Mouse (Mus musculus) lung, embryonic 15.5 days (tissue): ENCODE results near the gene Glp2r. TPM values are rescaled to one million over a fixed set of nuclear protein-coding genes. Genes with fewer than 3 reads are reported as not detected.

Experiments used
- ATAC-seq: fragments of 200-750 bp; cut with Nextera tagmentation; 2 replicates; pipeline ENCODE4 v1.8.0; 2017; ENCODE audit warnings: moderate number of reproducible peaks, borderline replicate concordance; ENCODE audit not compliant: low FRiP score, low TSS enrichment; ENCODE audit errors: extremely low read depth
- H3K27ac ChIP-seq: fragments of 300-500 bp; sonication (generic); 2 replicates; pipeline ENCODE4 v1.5.1; 2015; ENCODE audit warnings: moderate library complexity, mild to moderate bottlenecking, inconsistent platforms
- H3K27me3 ChIP-seq: fragments of 300-500 bp; sonication (generic); 2 replicates; pipeline ENCODE4 v1.6.1; 2015; ENCODE audit warnings: inconsistent platforms
- H3K36me3 ChIP-seq: fragments of 300-500 bp; sonication (generic); 2 replicates; pipeline ENCODE4 v1.6.1; 2015; ENCODE audit warnings: inconsistent platforms
- H3K4me1 ChIP-seq: fragments of 300-500 bp; sonication (generic); 2 replicates; pipeline ENCODE4 v1.6.1; 2015; ENCODE audit warnings: inconsistent platforms
- H3K4me2 ChIP-seq: fragments of 300-500 bp; sonication (generic); 2 replicates; pipeline ENCODE4 v1.6.1; 2015; ENCODE audit warnings: inconsistent platforms, mild to moderate bottlenecking, moderate library complexity
- H3K4me3 ChIP-seq: fragments of 300-500 bp; sonication (generic); 2 replicates; pipeline ENCODE4 v1.5.1; 2015; ENCODE audit warnings: mild to moderate bottlenecking, inconsistent platforms
- H3K9ac ChIP-seq: fragments of 300-500 bp; sonication (generic); 2 replicates; pipeline ENCODE4 v1.6.1; 2015; ENCODE audit warnings: inconsistent platforms
- H3K9me3 ChIP-seq: fragments of 300-500 bp; sonication (generic); 2 replicates; pipeline ENCODE4 v1.6.1; 2016; ENCODE audit warnings: inconsistent platforms
- WGBS: fragments of 180-500 bp; shearing (Covaris S2); methylation state at CpG from one replicate; pipeline ENCODE4 v1.1.7; 2015; 5-methylcytosine and 5-hydroxymethylcytosine counted together
- polyA plus RNA-seq: library from polyadenylated mRNA; unstranded; fragments of >200 nt; fragmentation: Nextera tagmentation; extraction: Ambion mirVana; gene quantifications from 2 replicates; pipeline ENCODE4 v1.2.1, GENCODE M21; 2015

Gene Glp2r
- polyA plus RNA-seq, 1 experiment from 2014 or later = 0.37 TPM

DNA sequence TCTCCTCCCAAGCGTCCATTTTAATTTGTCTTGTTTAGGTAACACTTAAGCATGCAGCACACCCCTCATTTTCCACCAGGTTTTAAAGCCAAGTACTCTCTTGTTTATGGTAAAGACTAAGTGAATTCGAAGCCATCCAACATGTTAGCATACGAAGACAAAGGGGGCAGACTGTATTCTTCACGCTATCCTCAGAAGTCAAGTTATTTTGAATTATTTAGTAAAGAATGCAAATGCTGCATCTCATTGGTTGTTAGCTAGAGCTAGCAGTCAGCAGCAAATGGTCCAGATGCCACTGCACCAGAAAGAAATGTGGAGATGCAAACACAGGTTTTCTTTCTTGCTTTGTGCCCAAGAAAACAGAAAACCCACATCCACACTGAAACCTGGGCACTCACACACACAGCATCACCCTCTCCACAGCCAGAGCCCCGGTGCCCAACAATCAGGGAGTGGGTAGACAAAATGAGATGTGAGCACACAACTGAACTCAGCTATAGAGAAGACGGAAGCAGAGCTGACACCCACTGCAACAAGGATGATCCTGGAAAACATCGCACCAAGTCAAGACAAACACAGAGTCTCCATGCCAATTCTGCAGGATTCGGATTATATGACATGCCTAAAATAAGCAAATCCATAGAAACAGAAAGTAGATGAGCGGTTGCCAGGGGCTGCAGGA lies 158.7 kb downstream of the Glp2r start:
- ATAC-seq = no peak
- Histone ChIP-seq H3K27ac (no peak overlapping the region), H3K9ac (no peak overlapping the region), H3K4me1 (no peaks in the 10 kb centered on the region), H3K4me2 (no peak overlapping the region), H3K4me3 (no peak overlapping the region), H3K36me3 (no peaks in the 10 kb centered on the region), H3K27me3 (no peaks in the 10 kb centered on the region), H3K9me3 (no peaks in the 10 kb centered on the region)
- WGBS = 75% methylated on average over 9 of the region's 9 CpGs

Other genes with a start within 250 kb of the Glp2r start
- not detected in 2 replicates for gene Rcvrn, start 75.8 kb downstream of the Glp2r start, polyA plus RNA-seq
- not detected in 2 replicates for gene Gsg1l2, start 3.5 kb upstream of the Glp2r start, polyA plus RNA-seq
- gene Dhrs7c, start 27.0 kb upstream of the Glp2r start, polyA plus RNA-seq = 0.64 and 0.67 TPM in 2 replicates
- gene Usp43, start 151.0 kb upstream of the Glp2r start, polyA plus RNA-seq = 3.2 and 3.7 TPM in 2 replicates
- gene Cfap52, start 194.5 kb upstream of the Glp2r start, polyA plus RNA-seq = 4.0 and 6.1 TPM in 2 replicates
- 52.1 and 54.7 TPM in 2 replicates for gene Stx8, start 195.0 kb upstream of the Glp2r start, polyA plus RNA-seq